Mouse (Mus musculus) intestine, embryonic 14.5 days (tissue): ENCODE measurements around the gene Plk2. TPM values are rescaled to one million over a fixed set of nuclear protein-coding genes. Genes with fewer than 3 reads are reported as not detected.
"Not testable (repeated sequence)": the region's sequence is repeated elsewhere in the genome, so short reads cannot be mapped to it uniquely, and the experiment has no call there.

Experiments
- ATAC-seq: fragments of 200-750 bp; cut with Nextera tagmentation; replicated peaks from 2 replicates; pipeline ENCODE4 v1.8.0; 2017; ENCODE audit warnings: low read depth, moderate number of reproducible peaks, moderate TSS enrichment, moderate library complexity; ENCODE audit not compliant: low FRiP score, low TSS enrichment
- DNase-seq: peaks from one replicate; pipeline ENCODE4 v3.0.0-alpha.2; 2018; ENCODE audit warnings: low spot score
- H3K27ac ChIP-seq: fragments of 300-500 bp; sonication (generic); 2 replicates; pipeline ENCODE4 v1.5.1; 2014; ENCODE audit warnings: low read depth, mild to moderate bottlenecking, control low read depth
- H3K27me3 ChIP-seq: fragments of 300-500 bp; sonication (generic); replicated peaks from 2 replicates; pipeline ENCODE4 v1.6.1; 2014; ENCODE audit warnings: low read length, control low read depth; ENCODE audit not compliant: control insufficient read depth, insufficient read depth
- H3K36me3 ChIP-seq: fragments of 300-500 bp; sonication (generic); 2 replicates; pipeline ENCODE4 v1.6.1; 2014; ENCODE audit warnings: low read length, control low read depth; ENCODE audit not compliant: control insufficient read depth, insufficient read depth
- H3K4me1 ChIP-seq: fragments of 300-500 bp; sonication (generic); replicated peaks from 2 replicates; pipeline ENCODE4 v1.6.1; 2014; ENCODE audit warnings: low read length, control low read depth, mixed read lengths; ENCODE audit not compliant: control insufficient read depth, insufficient read depth
- H3K4me2 ChIP-seq: fragments of 300-500 bp; sonication (generic); 2 replicates; pipeline ENCODE4 v1.6.1; 2014; ENCODE audit warnings: low read length
- H3K4me3 ChIP-seq: fragments of 300-500 bp; sonication (generic); 2 replicates; pipeline ENCODE4 v1.5.1; 2014; ENCODE audit warnings: low read depth, low read length, control low read depth, mixed read lengths
- H3K9ac ChIP-seq: fragments of 300-500 bp; sonication (generic); 2 replicates; pipeline ENCODE4 v1.6.1; 2014; ENCODE audit warnings: mild to moderate bottlenecking, low read length
- H3K9me3 ChIP-seq: fragments of 300-500 bp; sonication (generic); 2 replicates; pipeline ENCODE4 v1.6.1; 2016; ENCODE audit warnings: low read length, control low read depth; ENCODE audit not compliant: control insufficient read depth
- WGBS: fragments of 180-500 bp; shearing (Covaris S2); extraction: QIAGEN DNeasy Blood & Tissue Kit; methylation state at CpG from one replicate; pipeline ENCODE4 v1.1.7; 2014; 5-methylcytosine and 5-hydroxymethylcytosine counted together
- polyA plus RNA-seq: library from polyadenylated mRNA; unstranded; fragments of >200 nt; fragmentation: Nextera tagmentation; extraction: Ambion mirVana; gene quantifications from 2 replicates; pipeline ENCODE4 v1.2.1, GENCODE M21; 2014

Plk2 gene
- polyA plus RNA-seq, 1 experiment from 2014 or later, result 80.1 TPM

DNA sequence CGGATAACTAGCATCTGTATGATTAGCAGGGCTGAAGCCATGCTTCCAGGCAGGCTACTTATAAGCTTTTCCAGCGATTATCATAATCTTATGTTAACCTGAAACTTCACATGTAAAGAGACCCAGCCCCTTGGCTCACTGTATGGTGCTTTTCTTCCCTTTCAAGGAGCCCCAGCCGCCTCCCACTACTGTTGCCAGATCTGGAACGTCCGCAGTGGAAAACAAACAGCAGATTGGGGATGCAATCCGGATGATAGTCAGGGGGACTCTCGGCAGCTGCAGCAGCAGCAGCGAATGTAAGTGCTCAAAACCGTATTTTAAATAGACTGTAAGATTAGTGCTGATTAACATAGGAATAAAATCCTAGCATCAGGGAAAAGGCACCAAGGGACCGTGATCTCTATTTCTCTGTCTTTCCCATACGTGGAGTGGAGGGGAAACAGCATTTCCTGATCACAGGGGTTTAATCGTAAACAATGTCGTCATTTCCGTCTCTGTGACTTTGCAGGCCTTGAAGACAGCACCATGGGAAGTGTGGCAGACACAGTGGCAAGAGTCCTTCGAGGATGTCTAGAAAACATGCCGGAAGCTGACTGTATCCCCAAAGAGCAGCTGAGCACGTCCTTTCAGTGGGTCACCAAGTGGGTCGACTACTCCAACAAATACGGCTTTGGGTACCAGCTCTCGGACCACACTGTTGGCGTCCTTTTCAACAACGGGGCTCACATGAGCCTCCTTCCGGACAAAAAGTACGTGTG is 3.8 kb downstream of the Plk2 start:
- 0 out of 2 replicates have a peak, but pooled peaks cover 3% of the 10 kb centered on the region for H3K9me3 ChIP-seq
- no peak for DNase-seq
- no peaks in the 10 kb centered on the region for H3K27me3 ChIP-seq
- H3K36me3 ChIP-seq, result peaks cover 48% of the 10 kb centered on the region
- WGBS, result 75% methylated on average over 24 of the region's 24 CpGs
- 0 out of 2 replicates have a peak overlapping the region, but pooled peaks have one; percentile 15 for H3K9ac ChIP-seq
- no peak overlapping the region; the same call in 1 of the 2 replicates for H3K27ac ChIP-seq
- H3K4me1 ChIP-seq, result no peaks in the 10 kb centered on the region; the same call in none of the 2 replicates
- ATAC-seq, result no peak
- peak overlapping the region; percentile 65 for H3K4me2 ChIP-seq
- peak overlapping the region; percentile 16; the same call in 1 of the 2 replicates for H3K4me3 ChIP-seq

DNA sequence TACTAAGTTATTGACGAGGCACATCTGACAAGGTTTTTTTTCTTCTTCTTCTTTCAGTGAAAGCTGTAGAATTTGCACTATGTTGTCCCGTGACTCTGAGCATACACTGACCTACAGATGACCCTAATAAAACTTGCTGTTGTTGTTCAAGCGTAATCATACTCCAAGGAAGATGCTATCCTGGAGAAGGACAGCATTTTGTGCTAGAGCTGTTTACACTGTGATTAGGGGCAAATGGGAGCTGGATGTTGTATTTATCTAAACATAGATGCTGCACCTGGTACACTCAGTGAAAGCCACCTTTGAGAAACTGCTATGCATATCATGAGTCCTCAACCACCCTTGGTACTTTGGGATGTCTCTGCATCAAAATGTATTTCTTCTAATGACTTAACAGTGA is 6.6 kb downstream of the Plk2 start:
- Histone ChIP-seq H3K4me1 (no peaks in the 10 kb centered on the region; the same call in none of the 2 replicates), H3K9me3 (0 out of 2 replicates have a peak, but pooled peaks cover 3% of the 10 kb centered on the region), H3K36me3 (peaks cover 48% of the 10 kb centered on the region), H3K27ac (no peak overlapping the region), H3K4me3 (no peak overlapping the region), H3K4me2 (no peak overlapping the region), H3K9ac (no peak overlapping the region), H3K27me3 (no peaks in the 10 kb centered on the region)
- no peak for ATAC-seq
- 54% methylated on average over 3 of the region's 3 CpGs for WGBS
- no peak for DNase-seq

DNA sequence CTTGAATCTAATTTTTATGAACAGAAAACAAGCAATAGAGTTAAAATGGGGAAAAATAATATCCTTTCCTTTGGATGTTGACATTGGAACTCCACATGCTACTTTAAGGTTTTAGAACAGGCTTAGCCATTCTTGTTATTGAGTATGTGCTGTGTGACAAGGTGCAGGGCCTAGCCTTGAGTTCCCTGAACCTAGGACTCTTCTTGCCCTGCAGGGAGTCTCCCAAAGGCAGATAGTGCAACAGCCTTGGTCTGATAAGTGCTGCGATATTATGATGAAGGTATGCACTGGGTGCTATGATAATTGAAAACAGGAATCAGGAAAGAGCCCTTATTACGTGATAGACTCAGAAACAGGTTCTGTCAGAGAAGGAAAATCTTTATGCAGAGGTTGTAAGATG is 7.0 kb downstream of the Plk2 start:
- DNase-seq (no peak), ATAC-seq (no peak)
- Histone ChIP-seq H3K9ac (no peak overlapping the region), H3K27ac (no peak overlapping the region), H3K4me2 (no peak overlapping the region), H3K9me3 (0 out of 2 replicates have a peak, but pooled peaks cover 3% of the 10 kb centered on the region), H3K36me3 (peaks cover 46% of the 10 kb centered on the region), H3K27me3 (no peaks in the 10 kb centered on the region), H3K4me3 (no peak overlapping the region), H3K4me1 (no peaks in the 10 kb centered on the region; the same call in 1 of the 2 replicates)
- WGBS, result 81% methylated on average over 2 of the region's 2 CpGs

DNA sequence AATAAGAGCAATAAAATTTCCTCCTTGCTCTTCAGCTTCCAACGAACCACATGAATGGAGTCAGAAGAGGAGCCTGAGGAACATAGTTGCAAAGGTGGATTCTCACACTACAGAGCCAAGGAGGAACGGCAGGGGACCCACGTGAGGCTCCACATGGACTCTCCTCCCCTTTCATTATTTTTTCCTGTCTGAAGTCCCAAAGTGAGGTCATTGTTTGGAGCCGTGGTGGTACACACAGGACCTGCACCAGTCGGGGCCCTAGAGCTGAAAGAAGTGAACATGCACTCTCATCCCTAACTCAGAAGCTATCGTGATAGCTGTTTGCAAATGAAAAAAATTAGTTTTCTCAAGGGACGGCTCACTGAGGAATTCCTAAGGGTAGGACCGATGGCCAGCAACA is 9.2 kb downstream of the Plk2 start:
- no peaks in the 10 kb centered on the region for H3K4me1 ChIP-seq
- DNase-seq (no peak), ATAC-seq (no peak)
- no peak overlapping the region for H3K9ac ChIP-seq
- H3K4me3 ChIP-seq, result no peak overlapping the region
- H3K36me3 ChIP-seq, result peaks cover 24% of the 10 kb centered on the region
- 74% methylated on average over 8 of the region's 8 CpGs for WGBS
- H3K27me3 ChIP-seq, result no peaks in the 10 kb centered on the region
- no peak overlapping the region for H3K4me2 ChIP-seq
- H3K9me3 ChIP-seq, result 0 out of 2 replicates have a peak, but pooled peaks cover 1% of the 10 kb centered on the region
- no peak overlapping the region for H3K27ac ChIP-seq

DNA sequence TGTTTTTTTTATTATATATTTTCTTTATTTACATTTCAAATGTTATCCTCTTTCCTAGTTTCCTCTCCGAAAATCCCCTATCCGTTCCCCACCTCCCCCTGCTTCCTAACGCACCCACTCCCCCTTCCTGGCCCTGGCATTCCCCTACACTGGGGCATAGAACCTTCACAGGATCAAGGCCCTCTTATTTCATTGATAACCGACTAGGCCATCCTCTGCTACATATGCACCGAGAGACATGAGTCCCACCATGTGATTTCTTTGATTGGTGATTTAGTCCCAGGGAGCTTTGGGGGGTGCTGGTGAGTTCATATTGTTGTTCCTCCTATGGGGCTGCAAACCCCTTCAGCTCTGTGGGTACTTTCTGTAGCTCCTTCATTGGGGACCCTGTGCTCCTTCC is 9.8 kb downstream of the Plk2 start:
- ATAC-seq, H3K4me2 ChIP-seq, H3K4me1 ChIP-seq, DNase-seq, H3K9me3 ChIP-seq, H3K9ac ChIP-seq, H3K27ac ChIP-seq, H3K27me3 ChIP-seq, H3K4me3 ChIP-seq: not testable (repeated sequence)
- WGBS, result 89% methylated on average over 5 of the region's 5 CpGs
- peaks cover 18% of the 10 kb centered on the region for H3K36me3 ChIP-seq

DNA sequence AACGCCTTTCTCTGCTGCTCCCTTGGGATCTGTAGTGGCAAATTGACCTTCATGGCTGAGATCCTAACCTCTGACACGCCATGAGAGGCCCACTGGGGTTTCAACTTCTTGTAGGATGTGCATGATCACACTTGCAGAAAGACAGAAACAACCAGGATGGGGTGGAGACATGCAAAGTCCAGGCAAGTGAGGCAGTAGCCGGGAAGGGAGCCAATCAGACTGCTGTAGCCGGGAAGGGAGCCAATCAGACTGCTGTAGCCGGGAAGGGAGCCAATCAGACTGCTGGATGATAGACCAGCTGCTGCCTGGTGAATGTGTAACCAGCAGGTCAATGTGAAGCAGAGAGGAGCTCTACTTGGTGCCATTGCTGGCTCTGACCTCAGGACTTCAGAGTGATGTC is 11.3 kb downstream of the Plk2 start:
- no peak for DNase-seq
- WGBS, result 88% methylated on average over 5 of the region's 5 CpGs
- ATAC-seq, result no peak

DNA sequence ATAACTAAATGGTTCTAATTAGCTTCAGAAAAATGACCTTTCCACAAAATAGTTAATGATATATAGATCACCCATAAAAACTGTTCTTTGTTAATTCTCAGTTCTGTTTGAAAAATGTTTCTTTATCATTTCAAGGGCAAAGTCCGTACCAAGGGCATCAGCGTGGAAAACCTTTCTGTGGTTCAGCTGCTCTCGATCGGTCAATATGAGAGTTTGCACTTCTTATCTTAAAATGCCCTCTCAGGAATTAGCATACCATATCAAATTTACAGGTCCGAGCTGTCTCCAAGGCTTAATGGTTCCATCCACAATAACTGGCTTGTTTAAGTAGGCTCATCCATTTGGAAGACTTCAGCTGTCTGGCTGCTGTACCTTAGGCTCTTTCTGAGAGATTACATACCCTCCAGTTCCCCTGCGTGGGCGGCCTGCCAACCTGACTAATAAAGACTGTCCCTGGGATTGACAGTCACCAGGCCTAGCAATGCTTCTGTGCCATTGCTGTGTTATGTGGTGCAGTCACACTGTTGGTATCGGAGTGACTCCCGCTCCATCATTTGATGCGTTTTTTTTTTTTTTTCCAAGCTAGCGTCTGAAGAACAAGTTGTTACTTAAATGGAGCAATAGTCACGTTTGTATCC is 17.8 kb downstream of the Plk2 start:
- no peak overlapping the region for H3K4me3 ChIP-seq
- no peaks in the 10 kb centered on the region for H3K27me3 ChIP-seq
- H3K9ac ChIP-seq, result no peak overlapping the region
- DNase-seq, result no peak
- no peaks in the 10 kb centered on the region for H3K4me1 ChIP-seq
- no peak overlapping the region for H3K4me2 ChIP-seq
- 58% methylated on average over 12 of the region's 12 CpGs for WGBS
- H3K9me3 ChIP-seq, result no peaks in the 10 kb centered on the region
- no peak overlapping the region for H3K27ac ChIP-seq
- ATAC-seq, result no peak
- no peaks in the 10 kb centered on the region for H3K36me3 ChIP-seq

More for the DNA sequence above, 11.3 kb downstream of the Plk2 start:
- no peaks in the 10 kb centered on the region for H3K9me3 ChIP-seq
- no peaks in the 10 kb centered on the region for H3K27me3 ChIP-seq
- H3K4me3 ChIP-seq, result no peak overlapping the region
- H3K36me3 ChIP-seq, result peaks cover 3% of the 10 kb centered on the region; the same call in 1 of the 2 replicates
- no peak overlapping the region for H3K4me2 ChIP-seq
- H3K27ac ChIP-seq, result no peak overlapping the region
- H3K9ac ChIP-seq, result no peak overlapping the region
- no peaks in the 10 kb centered on the region for H3K4me1 ChIP-seq

DNA sequence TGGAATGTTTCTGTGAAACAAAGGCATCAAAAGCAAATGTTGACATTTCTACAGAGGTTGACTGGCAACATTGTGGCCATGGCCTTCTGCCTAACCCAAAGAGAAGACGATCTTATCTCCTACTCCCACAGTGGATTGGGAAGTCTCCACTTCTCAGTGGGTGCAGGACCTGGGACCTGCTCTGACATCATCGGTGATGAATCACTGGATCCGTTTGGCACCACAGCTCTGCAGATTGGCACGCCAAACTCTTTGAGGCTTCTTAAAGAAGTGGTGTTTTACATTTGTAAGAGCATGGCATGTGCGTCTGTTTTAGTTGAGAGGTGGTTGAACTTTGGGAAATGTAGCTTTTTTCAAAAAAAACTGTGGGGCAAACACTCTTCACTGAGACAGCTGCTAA is 23.8 kb downstream of the Plk2 start:
- Histone ChIP-seq H3K9me3 (no peaks in the 10 kb centered on the region), H3K4me2 (no peak overlapping the region), H3K36me3 (no peaks in the 10 kb centered on the region), H3K27ac (no peak overlapping the region), H3K4me1 (no peaks in the 10 kb centered on the region), H3K27me3 (no peaks in the 10 kb centered on the region), H3K4me3 (no peak overlapping the region), H3K9ac (no peak overlapping the region)
- DNase-seq (no peak), ATAC-seq (no peak)
- 77% methylated on average over 5 of the region's 5 CpGs for WGBS
